Mouse (Mus musculus): ENCODE data around the gene Gm21988.

DNA sequence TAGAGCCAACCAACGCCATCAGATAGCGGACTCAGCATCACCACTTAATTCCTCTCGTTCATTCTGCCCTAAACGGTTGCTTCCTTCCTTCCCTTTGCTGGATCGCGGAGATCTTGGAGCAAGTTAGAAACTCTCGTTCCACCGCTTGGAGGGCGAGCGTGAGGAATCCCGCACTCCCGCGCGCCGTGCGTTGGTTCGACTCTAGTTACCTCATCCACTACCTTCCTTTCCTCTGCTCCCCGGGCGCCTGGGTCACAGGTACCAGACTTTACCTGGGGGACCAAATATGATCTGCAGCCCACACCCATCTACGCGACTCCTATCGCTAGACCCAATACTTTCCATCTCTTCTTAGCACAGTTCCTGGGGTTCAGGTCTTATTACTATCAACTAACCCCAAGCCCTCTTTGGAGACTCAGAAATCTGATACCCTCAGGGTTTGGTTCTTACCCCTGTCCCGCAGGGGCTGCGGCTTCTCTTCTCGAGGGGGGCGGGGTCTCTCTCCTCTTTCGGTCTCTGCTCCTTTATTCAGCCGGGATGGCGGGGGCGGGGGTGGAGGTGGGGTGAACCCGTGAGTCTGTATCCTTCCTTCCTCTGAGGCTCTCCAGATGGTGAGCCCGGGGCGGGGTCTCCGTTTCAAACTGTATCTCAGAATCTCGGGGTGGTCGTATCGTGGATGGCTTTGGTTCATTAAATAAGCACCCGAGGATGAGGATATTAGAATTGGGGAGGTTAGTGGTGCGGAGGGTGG, 10.2 kb downstream of the Gm21988 start, which contains the start of gene Bcl6b:
- no peak for TF ChIP-seq CTCF (conservative IDR thresholded peaks at IDR 0.05; ENCODE audit: low read length)
- no peak for TF ChIP-seq NANOG (IDR thresholded peaks at IDR 0.05; ENCODE audit: borderline replicate concordance, low read length)

Measured in E14TG2a.4 (cell line).